Mouse (Mus musculus) left cerebral cortex, postnatal 4 days (tissue): Measurements from ENCODE around the gene Idh3a. TPM values are rescaled to one million over a fixed set of nuclear protein-coding genes. Genes with fewer than 3 reads are reported as not detected.
"Not testable (repeated sequence)": the region's sequence is repeated elsewhere in the genome, so short reads cannot be mapped to it uniquely, and the experiment has no call there.

Experiments
- DNase-seq: peaks from one replicate; pipeline ENCODE4 v3.0.0-alpha.2; 2022
- intact Hi-C: fragments of 180-260 bp; cut with DNase I; formaldehyde crosslinking; loops from one replicate; pipeline ENCODE4 v1.15.1; 2025
- total RNA-seq, 2 experiments: library from RNA; stranded (reverse); gene quantifications; 2 replicates each; pipeline ENCODE4 v1.2.3; 2021

Idh3a gene
- 100 to 1,000 TPM; 134 to 138 TPM for total RNA-seq

DNA sequence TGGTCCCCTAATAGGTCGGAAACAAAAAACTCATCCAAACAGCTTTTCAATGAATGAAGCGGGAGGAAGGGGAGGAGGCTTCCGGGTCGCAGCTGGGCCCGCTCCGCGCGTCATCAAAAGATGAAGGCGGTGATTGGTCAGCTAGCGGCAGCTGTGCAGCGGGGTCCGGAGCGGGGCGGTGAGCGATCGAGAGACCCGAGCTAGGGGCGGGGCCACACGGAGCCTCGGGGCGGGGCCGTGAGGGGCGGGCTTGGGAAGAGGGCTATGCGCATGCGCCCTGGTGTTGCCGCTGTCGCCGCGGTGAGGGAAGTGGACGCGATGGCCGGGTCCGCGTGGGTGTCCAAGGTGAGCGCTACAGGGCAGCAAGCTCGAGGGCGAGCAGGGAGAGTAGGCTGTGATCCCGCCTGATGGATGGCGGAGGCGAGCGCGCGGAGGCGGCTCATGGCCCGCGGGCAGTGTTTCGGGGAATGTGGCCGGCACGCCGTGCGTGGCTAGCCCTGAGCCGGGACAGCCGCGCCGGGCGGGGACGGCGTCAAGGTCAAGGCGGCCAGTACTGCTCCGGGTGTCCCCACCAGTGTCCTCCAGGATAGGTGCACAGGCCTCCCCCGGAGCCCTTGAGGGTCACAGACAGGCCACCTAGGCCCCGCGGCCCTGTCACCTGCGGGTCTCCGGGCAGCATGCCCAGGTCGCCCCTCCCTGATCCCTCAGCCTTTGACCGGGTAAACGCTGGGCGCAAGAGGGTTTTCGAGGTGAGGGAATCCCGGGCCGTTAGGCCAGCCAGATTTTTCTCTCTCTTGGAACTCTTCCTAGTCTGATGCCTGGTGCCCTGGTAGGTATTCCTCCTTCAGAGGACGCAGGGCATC is at the start of gene Idh3a:
Idh3a (plus strand) TSS at position 136 of the 863 bp plus-strand sequence.
- intact Hi-C loops: no loop called here
- peak; percentile 100 for DNase-seq

DNA sequence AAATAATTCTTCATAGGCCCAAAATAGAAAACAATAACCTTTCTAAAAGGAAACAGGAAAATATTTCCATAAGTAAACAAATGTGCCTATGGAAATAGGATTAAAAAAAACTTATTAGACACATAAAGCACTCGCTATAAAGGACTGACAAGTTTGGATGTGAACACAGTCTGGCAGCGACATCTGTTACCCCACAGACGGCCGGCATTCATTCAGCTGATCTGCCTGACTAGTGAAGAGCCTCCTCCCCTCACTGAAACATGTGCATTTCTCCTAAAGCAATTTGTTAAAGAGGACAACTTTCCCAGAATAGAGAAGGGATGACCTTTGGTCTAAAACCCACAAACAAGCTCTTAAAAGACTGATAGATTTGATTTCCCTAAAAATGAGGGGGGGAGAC is 49.1 kb upstream of the Idh3a start:
- intact Hi-C loops: no loop called here
- DNase-seq: peak; percentile 40

DNA sequence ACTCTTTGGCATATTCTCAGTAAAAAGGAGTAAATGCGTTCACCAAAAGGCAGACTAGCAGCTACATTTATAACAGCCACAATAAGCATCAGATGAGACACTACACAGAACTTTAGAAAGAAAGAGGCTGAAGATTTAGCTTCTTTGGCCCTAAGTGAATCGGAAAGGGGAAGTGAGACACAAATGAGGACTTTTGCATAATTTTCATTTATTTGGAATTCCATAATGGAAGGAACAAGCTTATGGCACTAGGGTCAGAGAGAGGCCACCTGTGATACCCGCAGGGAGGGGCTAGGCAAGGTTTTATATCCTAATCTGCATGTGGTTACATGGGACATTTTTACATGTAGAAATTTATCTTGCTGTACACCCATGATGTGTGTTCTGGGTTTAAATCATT is 48.7 kb upstream of the Idh3a start:
- intact Hi-C loops: no loop called here
- no peak for DNase-seq

DNA sequence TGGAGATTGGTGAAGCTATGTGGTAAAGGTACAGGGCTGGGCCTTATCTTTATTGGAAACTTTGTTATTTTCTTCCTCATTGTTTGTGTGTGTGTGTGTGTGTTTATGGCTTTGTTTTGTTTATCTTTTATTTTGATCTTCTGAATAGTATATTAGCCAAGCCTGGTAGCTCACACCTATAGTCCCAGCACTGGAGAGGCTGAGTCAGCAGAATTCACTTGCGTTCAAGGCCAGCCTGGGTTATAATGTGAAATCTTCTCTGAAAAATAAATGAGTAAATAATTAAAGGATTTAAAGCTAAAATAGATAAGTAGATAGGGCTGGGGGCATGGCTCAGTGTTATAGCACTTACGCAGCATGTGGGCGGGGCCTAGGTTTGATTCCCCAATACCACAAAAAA is 47.9 kb upstream of the Idh3a start:
- intact Hi-C loops: no loop called here
- DNase-seq: no peak

DNA sequence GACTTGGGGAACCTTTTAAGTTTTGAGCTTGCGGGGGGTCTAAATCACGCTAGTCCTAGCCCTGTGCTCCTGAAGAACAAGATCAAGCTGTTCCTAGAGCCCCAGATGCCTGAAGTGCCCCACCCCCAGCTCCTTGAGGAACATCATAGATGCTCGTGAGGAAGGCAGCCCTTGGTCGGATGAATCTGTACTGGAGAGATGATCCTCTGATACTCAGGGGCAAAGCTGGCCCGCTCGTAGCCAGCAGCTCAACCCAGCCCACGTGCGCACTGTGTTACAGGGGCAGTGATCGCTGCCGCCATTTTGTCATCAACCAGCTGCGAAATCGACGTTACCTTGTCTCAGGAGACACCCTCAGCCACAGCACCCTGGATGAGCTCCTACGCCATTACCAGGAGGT is 47.5 kb upstream of the Idh3a start, which contains the start of gene Sh2d7:
Sh2d7 (plus strand) TSS at position 301 of the 400 bp plus-strand sequence.
- no peak for DNase-seq
- intact Hi-C loops: no loop called here

DNA sequence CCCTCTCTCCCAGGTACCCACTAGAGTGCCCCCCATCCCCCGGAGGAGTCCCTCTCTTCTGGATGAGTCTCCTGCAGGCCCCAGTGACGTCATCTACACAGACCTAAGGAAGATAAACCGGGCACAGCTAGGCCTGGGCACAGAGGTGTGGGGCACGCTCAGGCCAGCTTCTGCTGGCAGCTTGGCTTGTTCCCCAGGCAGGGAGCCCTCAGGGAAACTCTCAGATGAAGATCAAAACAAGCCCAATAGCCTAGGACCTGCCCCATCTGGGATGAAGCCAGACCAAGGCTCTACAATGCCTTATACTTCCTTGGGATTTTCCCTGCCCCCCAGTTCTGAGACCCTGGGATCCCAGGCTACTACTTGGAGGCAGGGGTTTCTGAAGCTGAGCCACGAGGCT is 45.3 kb upstream of the Idh3a start:
- no peak for DNase-seq
- intact Hi-C loops: no loop called here

DNA sequence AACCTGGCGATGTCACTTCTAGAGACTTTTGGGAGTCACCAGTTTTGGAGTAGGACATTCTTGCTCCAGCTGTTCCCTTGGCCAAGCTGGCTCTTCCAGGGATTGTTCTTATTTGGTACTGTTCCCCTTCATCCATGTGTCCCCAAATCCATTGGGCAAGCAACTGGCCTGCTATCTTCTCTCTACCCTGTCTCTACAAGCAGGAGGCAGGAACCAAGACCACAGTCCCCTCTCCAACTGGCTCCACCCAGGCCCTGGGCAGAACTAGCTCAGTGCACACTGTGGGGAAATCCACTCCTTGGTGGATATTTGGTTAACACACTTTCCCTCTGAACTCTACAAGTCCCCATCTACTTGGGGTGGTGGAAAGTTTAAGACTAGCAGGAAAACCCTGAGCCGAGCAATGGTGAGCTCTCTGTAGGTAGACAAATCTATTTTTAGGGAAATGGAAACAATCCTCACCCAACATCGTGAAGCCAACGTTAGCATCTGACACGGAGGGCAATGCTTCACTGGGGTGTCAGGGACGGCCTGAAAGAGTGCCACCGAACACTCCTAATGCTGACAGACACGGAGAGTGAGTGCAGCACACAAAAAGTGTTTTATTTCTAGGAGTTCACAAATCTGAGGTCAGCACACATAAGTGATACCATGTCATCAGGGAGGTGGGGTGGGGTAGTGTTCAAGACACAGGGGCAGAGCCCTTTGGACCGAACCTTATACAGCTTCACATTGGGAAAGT is 41.8 kb upstream of the Idh3a start:
- DNase-seq: no peak
- intact Hi-C loops: no loop called here

DNA sequence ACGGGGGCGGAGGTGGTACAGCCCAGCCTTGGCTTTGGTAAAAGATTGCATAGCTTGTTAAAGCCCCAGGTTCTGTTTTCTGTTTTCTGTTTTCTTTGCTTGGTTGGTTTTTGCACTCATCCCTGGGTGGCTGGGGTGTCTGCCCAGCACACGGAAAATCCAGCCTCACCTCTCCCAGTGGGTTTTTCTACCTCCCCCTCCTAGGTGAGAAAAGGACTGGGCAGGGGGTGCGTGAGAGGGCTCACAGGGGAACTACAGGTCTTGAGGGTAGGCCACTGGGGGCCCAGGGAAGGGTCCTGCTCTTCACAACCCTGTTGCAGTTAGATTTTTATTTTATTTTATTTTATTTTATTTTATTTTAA is 41.2 kb upstream of the Idh3a start:
- no peak for DNase-seq
- intact Hi-C loops: no loop called here

DNA sequence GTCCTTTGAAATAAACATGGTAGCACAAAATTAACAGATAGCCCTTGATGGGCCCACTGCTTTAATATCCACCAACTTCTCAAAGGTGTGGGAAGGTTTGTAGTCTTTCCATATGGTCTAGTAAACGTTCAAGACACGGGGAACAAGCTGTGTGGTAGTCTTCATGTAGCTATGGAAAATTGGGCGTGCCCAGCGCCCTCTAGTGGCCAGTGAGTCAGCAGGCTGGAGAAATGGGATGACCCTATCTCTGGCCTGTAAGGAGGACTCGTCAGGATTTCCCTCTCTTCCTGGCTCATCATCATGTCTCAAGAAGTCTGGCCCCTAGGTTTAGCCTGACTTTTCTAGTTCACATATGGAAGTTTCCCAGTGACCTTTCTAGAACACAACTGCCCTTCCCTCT is 38.6 kb upstream of the Idh3a start:
- intact Hi-C loops: no loop called here

DNA sequence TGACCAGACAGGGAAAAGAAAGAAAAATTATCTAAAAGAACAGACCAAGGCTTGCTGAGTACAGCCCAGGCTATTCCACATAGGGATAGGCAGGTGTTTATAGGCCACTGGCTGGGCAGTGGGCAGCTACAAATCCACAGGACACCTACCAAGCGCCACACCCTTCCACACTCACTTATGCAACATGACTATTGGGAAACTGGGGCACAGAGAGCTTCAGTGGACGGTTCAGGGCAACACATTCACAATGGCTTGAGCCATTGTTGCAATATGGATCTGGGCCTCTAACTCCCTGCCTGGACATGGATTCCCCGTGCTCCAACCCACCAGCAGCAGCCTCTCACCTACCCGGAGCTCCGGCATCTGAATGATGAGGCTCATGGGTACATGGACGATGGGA is 36.7 kb upstream of the Idh3a start:
- intact Hi-C loops: no loop called here
- DNase-seq: no peak

More for the DNA sequence above, 38.6 kb upstream of the Idh3a start:
- DNase-seq: peak; percentile 76

DNA sequence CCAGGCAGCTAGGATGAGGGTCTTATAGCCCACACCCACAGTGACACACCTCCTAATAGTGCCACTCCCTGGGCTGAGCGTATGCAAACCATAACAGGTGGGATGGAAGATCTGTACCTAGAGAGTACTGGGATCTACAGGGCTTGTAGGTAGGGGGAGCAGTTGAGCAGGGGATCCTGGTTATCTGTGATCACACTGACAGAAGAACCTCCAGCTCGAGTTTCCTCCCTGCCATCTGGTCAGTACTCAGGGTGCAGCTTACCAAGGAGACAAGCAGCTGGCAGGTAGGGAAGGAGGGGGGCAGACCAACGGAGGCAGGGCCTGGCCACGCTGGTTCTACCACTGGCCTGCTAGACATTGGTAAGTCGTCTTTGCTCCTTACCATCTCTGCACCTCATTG is 33.7 kb upstream of the Idh3a start:
- peak; percentile 72 for DNase-seq

DNA sequence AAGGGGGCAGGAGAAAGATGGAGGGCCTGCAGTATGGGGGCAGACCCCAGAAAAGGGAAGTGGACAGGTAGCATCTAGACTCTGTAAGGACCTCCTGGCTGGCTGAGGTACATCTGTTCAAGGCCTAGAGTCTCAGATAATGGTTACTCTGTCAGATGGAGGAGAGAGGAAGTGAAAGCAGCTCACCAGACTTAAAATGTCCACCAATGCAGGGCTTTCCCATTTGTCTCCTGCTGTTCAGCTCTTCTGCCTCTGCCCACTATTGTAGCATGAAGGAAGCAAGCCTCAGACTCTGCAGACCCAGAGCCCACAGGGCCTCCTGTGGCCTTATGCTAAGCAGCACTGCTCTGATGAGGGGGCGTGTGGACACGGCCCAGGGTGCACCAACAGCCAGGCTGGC is 31.1 kb upstream of the Idh3a start:
- no peak for DNase-seq
- intact Hi-C loops: no loop called here

More for the DNA sequence above, 33.7 kb upstream of the Idh3a start:
- intact Hi-C loops: no loop called here

DNA sequence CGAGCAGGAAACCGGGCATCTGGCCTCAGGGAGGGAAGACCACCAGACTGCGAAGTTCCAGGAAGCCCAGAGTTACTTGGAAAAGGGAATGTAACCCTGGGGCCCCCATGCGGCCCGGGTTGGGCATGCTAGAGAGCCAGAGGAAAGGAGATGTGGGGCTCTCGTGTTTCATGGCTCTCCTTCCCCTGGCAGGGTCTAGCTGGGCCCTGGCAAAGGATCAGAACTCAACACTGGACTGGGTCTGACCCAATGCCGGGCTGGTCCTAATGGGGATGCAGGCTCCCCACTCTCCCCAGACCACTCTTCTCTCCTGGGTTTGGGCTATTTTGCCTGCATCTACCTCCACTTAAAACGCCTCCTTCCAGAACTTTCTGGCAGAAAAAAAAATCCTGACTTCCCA is 27.4 kb upstream of the Idh3a start:
- intact Hi-C loops: no loop called here
- no peak for DNase-seq

DNA sequence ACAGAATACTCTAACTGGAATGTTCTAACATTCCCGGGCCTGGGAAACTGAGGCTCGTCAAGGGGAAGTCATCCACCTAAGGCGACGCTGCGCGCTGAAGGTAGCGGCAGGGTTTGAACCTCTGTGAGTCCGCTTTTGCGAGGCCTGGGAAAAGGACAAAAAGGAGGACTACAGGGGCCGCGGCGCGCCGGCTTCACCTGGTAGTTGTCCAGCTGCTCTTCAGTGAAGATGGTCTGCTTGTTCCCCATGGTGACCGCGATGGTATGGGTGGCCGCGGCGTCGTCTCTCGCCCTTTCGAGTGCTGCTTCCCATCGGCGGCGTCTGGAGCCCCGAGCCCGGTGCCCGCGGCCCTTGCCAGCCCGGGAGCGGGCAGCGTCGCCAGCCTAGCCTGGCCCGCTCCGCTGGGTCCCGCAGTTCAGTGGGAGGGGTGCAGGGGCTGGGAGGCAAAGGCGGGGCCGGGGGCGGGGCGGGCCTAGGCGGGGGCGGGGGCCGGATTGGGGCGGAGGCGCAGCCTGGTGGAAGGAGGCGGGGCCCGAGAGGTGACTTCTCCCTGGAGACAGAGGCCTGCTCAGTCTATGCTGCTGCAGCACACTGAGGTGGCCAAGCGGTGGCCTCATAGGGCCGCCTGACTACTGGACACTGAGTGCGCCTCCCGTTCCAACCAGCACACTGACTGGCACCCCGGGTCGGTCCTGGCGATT is 26.2 kb upstream of the Idh3a start, which contains the start of gene Cib2:
Cib2 (minus strand) TSS at position 448 of the 701 bp plus-strand sequence.
- intact Hi-C loops: no loop called here
- DNase-seq: peak; percentile 83

DNA sequence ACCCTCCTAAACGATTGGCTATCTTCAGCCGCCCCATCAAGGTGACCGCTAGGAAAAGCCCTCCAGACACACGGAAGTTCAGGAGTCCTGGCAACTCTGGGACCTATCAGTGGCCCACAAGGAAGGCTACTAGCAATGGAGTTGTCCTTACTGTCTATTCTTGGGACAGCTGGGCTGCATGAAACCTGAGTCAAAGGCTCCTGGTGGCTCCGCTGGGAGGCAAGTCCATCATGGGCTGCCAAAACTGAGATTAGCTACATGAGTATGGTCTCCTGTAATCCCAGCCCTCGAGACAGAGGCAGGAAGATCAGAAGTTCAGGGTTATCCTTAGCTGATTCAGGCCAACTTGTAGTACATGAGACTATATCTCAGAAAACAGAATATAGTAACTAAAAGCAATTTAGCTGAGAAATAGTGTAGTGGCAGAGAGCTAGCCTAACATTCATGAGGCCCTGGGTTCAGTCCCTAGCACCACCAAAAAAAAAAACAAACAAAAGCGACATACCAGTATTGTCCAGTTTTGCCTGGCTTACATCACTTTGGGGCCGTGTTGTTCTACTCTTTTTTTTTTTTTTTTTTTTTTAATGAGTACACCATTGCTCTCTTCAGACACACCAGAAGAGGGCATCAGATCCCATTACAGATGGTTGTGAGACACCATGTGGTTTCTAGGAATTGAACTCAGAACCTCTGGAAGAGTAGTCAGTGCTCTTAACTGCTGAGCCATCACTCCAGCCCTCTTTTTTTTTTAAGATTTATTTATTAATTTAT is 25.1 kb upstream of the Idh3a start:
- intact Hi-C loops: no loop called here
- DNase-seq: no peak

DNA sequence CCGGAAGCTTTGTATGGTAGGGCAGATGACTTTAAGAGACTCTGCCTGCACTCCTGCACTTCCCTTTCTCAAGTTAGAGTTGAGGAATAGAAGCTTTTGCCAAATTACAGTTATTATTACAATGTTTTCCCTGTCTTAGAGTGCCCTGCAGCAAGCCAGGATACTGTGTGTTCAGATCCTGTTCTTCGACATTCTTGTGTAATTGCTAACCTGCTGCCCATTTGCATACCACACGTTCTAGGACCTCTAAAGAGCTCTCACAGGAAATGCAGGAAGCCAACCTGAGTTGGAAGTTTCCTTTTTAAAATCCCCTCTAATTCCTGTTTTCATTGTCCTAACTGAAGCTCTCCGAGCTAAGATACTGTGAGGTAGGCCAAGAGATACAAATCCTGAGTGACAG is 19.2 kb upstream of the Idh3a start:
- intact Hi-C loops: no loop called here
- DNase-seq: no peak

DNA sequence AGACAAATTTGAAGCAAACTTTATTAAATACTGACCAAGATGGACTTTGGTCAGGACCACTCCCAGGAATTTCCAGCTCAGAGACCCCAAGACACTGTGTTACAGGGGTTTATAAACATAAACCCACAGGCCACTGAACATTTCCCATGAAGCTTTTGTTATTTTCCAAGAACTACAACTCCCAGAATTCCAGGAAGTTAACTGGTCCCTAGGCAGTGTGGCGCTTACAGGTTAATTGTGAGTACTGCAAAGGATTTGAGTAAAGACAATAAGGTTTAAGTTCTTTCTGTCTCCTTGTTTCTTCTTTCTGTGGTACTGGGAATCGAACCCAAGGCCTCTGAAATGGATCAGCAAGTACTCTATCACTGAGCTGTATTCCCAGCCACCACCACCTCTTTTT is 17.4 kb upstream of the Idh3a start:
- no peak for DNase-seq
- intact Hi-C loops: no loop called here

DNA sequence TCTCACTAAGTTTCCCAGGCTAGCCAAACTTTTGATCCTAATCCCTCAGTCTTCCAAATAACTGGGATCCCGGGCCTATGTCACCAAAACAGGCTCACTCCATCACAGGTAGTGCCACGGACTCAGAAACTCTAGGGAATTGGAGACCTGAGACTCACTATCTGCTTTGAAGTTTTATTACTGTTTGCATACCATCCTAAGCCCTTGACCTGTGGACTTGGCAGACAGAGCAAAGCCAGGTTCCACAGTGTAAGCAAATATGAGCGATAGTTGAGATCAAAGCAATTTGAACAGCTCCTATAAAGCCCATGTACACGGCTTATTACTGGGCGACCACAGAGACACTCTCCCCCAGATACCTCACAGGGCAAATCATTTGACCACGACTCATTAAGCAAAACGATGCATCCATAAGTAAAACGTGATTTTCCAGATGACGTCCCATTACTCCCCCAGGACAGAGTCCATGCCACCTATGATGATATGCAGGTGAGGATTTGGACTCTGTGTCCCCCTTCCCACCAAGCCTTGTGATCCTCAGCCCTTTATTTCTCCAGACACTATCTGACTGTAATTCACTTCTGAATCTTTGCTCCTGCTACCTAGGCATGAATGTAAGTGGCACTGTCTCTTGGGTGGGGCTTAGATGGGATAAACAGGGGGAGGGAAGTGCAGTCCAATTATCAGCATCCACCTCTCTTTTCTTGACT is 14.8 kb upstream of the Idh3a start:
- intact Hi-C loops: no loop called here

DNA sequence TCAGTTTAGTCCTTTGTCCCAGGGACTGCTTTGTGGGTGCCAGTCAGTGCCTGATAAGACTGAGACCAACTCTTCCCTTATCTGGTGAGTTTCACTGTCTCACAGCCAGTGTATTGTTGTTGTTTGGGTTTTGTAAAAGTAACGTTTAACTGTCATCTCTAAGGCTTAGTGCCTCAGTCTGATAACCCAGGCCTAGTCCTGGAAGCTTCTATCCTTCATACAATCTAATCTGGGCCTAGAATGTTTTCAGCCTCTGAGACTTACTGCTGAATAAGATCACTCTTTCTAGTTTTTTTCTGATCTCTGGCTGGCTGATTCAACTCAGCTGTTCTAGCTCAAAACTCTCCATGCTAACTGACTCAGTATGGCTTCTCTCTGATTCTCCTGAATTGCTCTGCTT is 2.4 kb upstream of the Idh3a start:
- DNase-seq: no peak
- intact Hi-C loops: no loop called here

More for the DNA sequence above, 14.8 kb upstream of the Idh3a start:
- DNase-seq: no peak

DNA sequence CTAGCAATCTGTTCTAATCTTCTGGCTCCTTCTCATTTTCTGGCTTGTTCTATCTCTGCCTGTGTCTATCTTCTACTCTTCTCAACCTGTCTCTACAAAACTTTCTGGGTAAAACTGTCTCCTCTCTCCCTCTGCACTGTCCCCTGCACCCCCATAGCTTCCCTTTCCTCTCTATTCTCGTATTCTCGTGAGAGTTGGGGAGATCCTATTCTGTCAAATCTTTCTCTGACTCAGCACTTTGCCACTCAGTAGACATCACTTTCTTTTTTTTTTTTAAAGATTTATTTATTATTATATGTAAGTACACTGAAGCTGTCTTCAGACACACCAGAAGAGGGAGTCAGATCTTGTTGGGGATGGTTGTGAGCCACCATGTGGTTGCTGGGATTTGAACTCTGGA is 2.0 kb upstream of the Idh3a start:
- intact Hi-C loops, DNase-seq: not testable (repeated sequence)
